Mouse (Mus musculus): ENCODE results near the gene Arhgap6.

DNA sequence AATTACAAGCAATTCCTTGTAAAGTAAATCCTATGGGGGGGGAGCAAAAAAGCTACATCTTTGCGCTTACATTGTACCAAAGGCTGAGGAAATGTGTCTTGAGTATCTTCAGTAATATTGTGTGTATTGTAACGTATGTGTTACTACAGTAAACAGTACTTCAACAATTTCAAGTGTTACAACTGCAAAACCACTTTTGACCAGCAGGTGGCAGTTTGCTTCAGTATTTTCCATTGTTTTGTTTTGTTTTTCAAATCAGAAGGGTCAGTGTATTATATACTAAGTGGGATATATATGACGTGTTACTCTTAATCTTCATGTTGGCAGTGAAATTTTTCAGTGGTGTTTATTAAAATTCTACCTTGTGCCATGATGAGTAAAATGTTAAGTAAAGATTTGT is 509.0 kb downstream of the Arhgap6 start:
- TF ChIP-seq HCFC1 (IDR thresholded peaks at IDR 0.05; ENCODE audit: borderline replicate concordance, insufficient read depth, low read length) (no peak), CHD2 (IDR thresholded peaks at IDR 0.05; ENCODE audit: low read depth, low read length) (no peak), MAFK (IDR thresholded peaks at IDR 0.05; ENCODE audit: insufficient read depth, low read depth, low read length) (no peak), ZNF384 (IDR thresholded peaks at IDR 0.05; ENCODE audit: low read depth, low read length) (no peak)
